ENCODE assay signal across 28 mouse cellular contexts in the genomic region with DNA sequence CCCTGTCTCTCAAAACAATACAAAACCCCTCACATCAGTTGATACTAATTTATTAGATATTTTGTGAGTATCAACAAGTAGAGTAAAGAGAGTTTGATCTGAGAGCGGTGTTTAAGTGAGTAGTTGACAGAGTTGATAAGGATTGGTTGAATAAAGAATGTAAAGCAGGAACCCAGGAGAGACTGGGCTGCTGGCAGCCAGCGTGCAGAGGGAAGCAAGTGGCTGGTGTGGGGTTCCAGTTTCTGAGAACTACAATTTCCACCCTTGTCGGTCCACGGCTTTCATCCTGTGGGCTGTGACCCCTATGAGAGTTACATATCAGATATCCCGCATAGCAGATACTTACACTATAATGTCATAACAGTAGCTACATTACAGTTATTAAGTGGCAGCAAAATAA.
"Had no signal": no experiment of that assay in that cellular context is flagged by ENCODE, and none has a peak within 500 bp of the region (broad histone marks: within the 10 kb centered on the region; RNA-seq: fewer than 3 reads in every experiment).

No protein-coding gene starts in this region.

- H3K9ac ChIP-seq: heart, embryonic 15.5 days; hindbrain, embryonic 12.5 days; hindbrain, embryonic 14.5 days; intestine, embryonic 15.5 days; limb, embryonic 13.5 days; limb, embryonic 15.5 days; liver, embryonic 13.5 days; liver, embryonic 15.5 days had no signal

- H3K4me2 ChIP-seq: heart, embryonic 11.5 days; heart, embryonic 13.5 days; heart, embryonic 15.5 days; hindbrain, embryonic 12.5 days; hindbrain, embryonic 14.5 days; intestine, embryonic 15.5 days; limb, embryonic 13.5 days; limb, embryonic 15.5 days; liver, embryonic 13.5 days; liver, embryonic 15.5 days had no signal

- H3K27me3 ChIP-seq: heart, embryonic 13.5 days; heart, embryonic 15.5 days; hindbrain, embryonic 12.5 days; intestine, embryonic 15.5 days; limb, embryonic 13.5 days; limb, embryonic 15.5 days; liver, embryonic 13.5 days; liver, embryonic 15.5 days had no signal

- H3K4me1 ChIP-seq: liver, embryonic 15.5 days had no signal

- ATAC-seq: hindbrain, embryonic 16.5 days; inflammation-experienced regulatory T-cells, adult 6 months; intestine, embryonic 15.5 days; intestine, postnatal 0 days had no signal

- H3K36me3 ChIP-seq: heart, embryonic 15.5 days; hindbrain, embryonic 12.5 days; intestine, embryonic 15.5 days; liver, embryonic 13.5 days; liver, embryonic 15.5 days had no signal

- DNase-seq: gastrocnemius, adult 2 months; gastrocnemius, postnatal 10 days; gastrocnemius, postnatal 25 days; heart, adult 18-20 months; heart, postnatal 14 days; heart, postnatal 36 days; kidney, adult 18-20 months; kidney, adult 8-10 months; kidney, postnatal 10 days; kidney, postnatal 25 days; kidney, postnatal 4 days; layer of hippocampus, adult 9-11 months; layer of hippocampus, postnatal 36 days; left cerebral cortex, postnatal 4 days; liver, embryonic 13.5 days had no signal

- H3K4me3 ChIP-seq: gastrocnemius, adult 2 months; heart, embryonic 13.5 days; heart, embryonic 15.5 days; hindbrain, embryonic 10.5 days; hindbrain, embryonic 12.5 days; intestine, embryonic 15.5 days; limb, embryonic 13.5 days; limb, embryonic 15.5 days; liver, embryonic 13.5 days; liver, embryonic 15.5 days had no signal

- H3K27ac ChIP-seq: gastrocnemius, adult 2 months; hindbrain, embryonic 10.5 days; hindbrain, embryonic 12.5 days; hindbrain, embryonic 14.5 days; intestine, embryonic 15.5 days; limb, embryonic 13.5 days; liver, embryonic 13.5 days; liver, embryonic 15.5 days had no signal

- H3K9me3 ChIP-seq: heart, embryonic 13.5 days; heart, embryonic 15.5 days; hindbrain, embryonic 10.5 days; hindbrain, embryonic 12.5 days; intestine, embryonic 15.5 days; limb, embryonic 13.5 days; limb, embryonic 15.5 days; liver, embryonic 13.5 days; liver, embryonic 15.5 days had no signal
